Mouse (Mus musculus) skeletal muscle tissue, adult 2 months (tissue): ENCODE measurements around the gene Gm4553.
"Not testable (repeated sequence)": the region's sequence is repeated elsewhere in the genome, so short reads cannot be mapped to it uniquely, and the experiment has no call there.

Experiments
- DNase-seq: peaks from one replicate; pipeline ENCODE4 v3.0.0-alpha.2; 2012; ENCODE audit warnings: low read depth, low spot score

The Gm4553 gene

DNA sequence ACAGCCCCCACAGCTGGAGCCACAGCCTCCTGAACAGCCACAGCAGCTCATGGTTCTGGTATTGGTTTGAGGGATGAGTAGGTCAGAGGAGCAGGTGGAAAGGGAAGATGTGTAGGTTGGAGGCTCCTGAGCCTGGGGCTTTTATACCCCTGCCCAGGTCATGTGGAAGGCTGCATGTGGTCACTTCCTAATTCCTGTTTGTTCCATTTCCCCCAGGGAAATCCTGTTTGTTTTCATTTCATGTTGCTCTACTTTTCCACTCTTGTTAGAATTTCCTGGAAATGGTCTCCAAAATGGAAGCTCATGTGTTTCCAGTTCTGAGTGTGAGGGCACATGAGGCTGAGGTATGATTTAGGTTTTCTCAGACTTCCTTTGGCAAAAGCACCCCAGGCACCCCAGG, at the start of gene Gm4553:
Gm4553 (minus strand) TSS at position 101 of the 400 bp plus-strand sequence.
- not testable (repeated sequence) for DNase-seq

DNA sequence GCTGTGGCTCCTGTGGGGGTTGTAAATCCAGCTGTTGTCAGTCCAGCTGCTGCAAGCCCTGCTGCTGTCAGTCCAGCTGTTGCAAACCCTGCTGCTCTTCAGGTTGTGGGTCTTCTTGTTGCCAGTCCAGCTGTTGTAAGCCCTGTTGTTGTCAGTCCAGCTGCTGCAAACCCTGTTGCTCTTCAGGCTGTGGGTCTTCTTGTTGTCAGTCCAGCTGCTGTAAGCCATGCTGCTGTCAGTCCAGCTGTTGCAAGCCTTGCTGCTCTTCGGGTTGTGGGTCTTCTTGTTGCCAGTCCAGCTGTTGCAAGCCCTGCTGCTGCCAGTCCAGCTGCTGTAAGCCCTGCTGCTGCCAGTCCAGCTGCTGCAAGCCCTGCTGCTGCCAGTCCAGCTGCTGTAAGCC, 46.6 kb upstream of the Gm4553 start:
- not testable (repeated sequence) for DNase-seq

DNA sequence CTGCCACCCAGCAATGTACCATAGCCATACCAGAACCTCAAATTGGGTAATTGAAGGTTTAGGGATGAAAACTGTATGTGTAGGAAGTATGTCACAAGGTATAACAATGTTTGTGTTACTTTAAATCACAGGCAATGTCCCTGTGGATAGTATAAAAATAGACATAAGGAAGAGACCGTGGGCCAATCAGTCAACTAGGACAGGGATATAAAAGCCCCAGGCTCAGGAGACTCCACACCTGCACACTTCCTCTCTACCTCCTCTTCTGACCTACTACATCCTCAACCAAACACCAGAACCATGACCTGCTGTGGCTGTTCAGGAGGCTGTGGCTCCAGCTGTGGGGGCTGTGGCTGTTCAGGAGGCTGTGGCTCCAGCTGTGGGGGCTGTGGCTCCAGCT, 46.0 kb upstream of the Gm4553 start, which contains the start of gene Gm7579:
Gm7579 (plus strand) TSS at position 301 of the 400 bp plus-strand sequence.
- DNase-seq: no peak

DNA sequence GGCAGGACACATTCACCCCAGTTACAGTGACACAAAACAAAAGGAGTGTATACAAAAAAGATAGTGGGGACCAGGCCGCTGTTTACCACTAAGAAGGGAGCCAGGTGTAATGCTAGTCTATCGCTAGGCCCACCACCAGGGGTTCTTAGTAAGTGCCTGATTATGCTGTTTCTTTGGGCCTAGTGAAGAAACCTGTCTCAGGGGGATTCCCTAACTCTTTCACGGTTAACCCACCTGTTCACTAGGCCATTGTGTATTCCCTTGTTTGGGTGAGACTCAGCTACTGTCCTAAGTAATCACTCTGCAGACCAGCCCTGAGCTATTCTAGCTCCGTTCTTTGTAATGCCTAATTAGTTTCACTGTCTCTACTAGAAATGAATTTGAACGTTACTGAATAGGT, 41.4 kb upstream of the Gm4553 start:
- not testable (repeated sequence) for DNase-seq

DNA sequence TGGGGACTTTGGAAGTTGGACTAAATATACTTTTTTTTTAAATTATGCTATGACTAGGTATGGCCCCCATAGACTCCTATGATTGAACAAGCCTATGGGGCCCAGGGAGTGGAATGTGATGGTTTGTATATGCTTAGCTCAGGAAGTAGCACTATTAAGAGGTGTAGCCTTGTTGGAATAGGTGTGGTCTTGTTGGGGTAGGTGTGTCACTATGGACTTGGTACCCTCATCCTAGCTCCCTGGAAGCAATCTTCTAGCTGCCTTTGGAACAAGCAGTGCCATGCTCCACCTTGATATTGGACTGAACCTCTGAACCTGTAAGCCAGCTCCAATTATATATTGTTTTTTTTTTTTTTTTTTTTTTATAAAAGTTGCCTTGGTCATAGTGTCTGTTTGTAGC, 39.9 kb upstream of the Gm4553 start:
- DNase-seq: no peak

DNA sequence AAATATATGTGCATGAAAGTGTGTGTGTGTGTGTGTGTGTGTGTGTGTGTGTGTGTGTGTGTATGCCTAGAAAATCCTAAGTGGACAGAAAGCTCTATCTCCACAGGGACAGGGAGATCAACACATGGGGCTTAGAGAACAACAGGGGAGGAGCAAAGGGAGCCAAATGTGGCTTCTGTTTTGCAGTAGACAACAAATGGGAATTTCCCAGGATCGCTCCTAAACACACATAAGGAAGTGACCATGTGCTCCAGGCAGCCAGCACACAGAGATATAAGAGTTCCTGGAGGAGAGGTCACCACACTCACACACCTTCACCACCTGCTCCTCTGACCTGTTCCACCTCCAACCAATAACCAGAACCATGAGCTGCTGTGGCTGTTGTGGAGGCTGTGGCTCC, 35.5 kb upstream of the Gm4553 start, which contains the start of gene Krtap5-3:
Krtap5-3 (plus strand) TSS at position 301 of the 400 bp plus-strand sequence.
- no peak for DNase-seq

DNA sequence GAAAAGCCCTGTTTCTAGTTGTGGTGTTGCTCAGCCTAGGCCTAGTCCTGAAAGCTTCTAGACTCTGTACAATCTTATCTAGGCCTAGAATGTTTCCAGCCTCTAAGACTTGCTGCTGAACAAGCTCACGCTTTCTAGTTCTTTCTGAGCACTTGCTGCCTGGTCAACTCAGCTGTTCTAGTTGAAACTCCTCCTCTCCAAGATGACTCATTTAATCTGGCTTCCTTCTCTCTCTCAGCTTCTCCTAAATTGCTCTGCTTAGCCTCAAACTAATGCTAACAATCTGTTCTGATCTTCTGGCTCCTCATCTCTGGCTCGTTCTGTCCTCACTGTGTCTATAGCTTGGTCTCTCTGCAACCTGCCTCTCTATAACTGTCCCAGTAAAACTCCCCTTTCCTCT, 33.2 kb upstream of the Gm4553 start:
- DNase-seq: no peak

DNA sequence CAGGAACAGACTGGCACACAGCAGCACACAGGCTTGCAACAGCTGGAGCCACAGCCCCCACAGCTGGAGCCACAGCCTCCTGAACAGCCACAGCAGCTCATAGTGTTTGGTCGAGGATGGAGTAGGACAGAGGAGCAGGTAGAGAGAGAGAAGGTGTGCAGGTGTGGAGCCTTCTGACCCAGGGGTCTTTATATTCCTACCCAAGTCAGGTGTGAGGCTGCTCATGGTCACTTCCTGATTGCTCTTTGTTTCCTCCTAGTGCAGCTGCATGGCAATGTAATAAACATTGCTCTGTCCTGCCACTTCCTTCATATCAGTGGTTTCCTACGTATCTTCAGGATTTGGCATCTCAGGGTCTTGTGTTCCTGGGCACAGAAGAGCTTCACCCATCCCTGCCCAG, 24.8 kb upstream of the Gm4553 start, which contains the start of gene Gm10153:
Gm10153 (minus strand) TSS at position 101 of the 400 bp plus-strand sequence.
- no peak for DNase-seq

DNA sequence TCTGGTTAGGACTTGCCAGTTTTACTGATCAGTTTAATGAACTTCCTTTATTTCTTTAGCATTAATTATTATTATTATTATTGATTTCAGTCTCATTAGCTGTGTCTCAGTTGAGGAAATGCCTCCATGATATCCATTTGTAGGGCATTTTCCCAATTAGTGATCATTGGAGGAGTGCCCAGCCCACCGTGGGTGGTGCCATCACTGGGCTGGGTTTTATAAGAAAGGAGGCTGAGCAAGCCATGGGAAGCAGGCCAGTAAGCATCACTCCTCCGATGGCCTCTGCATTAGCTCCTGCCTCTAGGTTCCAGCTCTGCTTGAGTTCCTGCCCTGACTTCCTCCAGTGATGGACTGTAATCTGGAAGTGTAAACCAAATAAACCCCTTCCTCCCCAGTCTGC, 22.6 kb upstream of the Gm4553 start:
- DNase-seq: no peak

DNA sequence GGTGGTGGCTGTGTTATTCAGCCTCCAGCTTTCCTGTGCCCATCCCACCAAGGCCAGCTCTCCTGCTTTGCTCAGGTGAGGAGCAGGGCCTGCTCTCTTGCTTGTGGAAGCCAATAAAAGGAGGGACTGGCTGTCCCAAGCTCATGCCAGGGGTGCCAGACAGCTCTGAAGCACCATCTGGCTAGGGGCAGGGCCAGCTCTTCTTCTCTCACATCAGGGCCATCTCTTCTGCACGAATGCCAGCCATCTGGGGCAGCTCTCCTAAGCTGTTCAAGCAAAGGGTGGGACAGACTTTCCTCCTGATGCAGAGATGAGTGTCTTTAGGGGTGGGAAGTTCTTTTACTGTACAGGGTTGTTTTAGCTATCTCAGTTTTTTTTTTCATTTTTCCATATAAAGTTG, 15.5 kb upstream of the Gm4553 start:
- DNase-seq: no peak

DNA sequence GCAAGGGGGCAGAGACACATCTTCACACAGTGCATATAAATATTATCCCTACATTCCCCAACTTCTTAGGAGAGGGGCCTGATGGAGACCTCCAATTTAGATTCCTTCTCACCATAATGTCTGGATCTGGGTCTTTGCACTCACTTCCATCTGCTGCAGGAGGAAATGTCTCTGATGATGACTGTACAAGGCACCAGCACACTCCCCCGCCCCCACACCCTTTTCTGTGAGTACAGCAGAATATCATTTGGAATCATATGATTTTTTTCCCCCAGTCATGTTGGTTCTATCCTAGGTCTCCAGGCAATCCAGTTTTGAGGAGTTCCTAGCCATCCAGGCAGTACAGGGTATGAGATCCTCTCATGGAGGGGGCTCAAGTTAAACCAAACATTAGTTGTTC, 13.1 kb upstream of the Gm4553 start:
- no peak for DNase-seq

DNA sequence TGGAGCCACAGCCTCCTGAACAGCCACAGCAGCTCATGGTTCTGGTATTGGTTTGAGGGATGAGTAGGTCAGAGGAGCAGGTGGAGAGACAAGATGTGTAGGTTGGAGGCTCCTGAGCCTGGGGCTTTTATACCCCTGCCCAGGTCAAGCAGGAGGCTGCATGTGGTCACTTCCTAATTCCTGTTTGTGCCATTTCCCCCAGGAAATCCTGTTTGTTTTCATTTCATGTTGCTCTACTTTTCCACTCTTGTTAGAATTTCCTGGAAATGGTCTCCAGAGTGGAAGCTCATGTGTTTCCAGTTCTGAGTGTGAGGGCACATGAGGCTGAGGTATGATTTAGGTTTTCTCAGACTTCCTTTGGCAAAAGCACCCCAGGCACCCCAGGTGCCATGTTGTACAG, 10.4 kb upstream of the Gm4553 start, which contains the start of gene Krtap5-2:
Krtap5-2 (minus strand) TSS at position 101 of the 400 bp plus-strand sequence.
- DNase-seq: not testable (repeated sequence)

DNA sequence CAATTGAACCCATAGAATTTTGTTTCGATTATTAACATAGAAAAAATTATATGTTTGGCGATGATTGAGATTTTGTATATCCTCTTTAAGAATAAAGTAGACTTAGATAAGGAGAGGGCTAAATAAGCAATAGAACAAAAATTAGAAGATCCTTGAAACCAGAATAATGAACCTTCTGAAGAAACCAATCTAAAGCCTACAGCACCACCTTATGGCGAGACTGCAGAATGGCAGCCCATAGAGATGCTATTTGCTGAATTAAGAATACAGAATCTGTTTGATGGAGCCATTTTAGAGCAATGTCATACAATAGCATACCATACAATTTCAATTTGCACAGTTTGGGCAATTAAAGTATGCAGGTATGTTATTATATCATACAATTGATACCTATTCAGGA, 4.3 kb upstream of the Gm4553 start:
- DNase-seq: no peak

DNA sequence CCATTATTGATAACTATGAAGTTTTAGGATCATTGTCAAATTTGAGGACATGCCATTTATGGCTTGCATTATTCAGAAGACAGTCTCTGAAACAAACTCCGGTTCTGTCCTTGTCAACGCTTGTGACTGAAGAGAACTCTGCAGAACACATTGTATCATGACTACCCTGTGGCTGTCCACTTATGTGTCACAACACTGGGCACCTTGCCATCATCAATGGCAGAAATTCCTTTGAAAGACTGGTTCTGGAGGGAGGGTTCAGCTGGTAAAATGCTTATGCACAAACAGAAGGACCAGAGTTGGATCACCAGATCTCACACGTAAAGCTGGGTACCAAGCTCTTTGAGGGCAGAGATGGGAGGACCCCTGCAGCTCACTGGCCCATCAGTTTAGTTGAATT, 6.2 kb downstream of the Gm4553 start:
- DNase-seq: no peak

DNA sequence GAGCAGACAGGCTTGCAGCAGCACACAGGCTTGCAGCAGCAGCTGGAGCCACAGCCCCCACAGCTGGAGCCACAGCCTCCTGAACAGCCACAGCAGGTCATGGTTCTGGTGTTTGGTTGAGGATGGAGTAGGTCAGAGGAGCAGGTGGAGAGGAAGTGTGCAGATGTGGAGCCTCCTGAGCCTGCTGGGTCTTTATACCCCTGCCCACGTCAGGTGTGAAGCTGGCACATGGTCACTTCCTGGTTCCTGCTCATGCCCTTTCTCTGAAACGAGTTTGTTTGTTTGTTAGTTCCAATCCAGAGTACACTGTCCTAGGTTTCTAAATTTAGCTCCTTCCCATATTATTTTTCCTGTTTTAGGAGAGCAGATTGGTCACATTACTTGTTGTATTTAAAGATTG, 8.5 kb downstream of the Gm4553 start, which contains the start of gene Gm29735:
Gm29735 (minus strand) TSS at position 101 of the 400 bp plus-strand sequence.
- not testable (repeated sequence) for DNase-seq

DNA sequence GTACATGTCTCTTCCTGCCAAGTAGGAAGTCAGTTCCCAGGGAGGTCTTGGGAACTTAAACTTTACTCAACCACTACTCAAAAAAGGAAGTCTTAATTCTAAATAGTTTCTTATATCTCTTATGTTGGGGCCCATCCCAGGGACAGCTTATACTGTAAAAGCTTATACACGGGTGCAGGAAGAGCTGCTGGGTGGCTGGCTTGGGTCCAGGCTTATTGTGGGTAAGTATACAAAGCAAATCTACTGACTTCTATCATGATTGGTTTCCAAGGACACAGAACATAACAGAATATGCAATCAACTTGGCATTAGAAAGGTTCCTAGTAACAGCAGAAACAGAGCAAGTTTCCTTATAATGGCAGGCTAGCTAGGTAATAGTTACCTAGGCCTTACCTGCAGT, 10.2 kb downstream of the Gm4553 start:
- no peak for DNase-seq

DNA sequence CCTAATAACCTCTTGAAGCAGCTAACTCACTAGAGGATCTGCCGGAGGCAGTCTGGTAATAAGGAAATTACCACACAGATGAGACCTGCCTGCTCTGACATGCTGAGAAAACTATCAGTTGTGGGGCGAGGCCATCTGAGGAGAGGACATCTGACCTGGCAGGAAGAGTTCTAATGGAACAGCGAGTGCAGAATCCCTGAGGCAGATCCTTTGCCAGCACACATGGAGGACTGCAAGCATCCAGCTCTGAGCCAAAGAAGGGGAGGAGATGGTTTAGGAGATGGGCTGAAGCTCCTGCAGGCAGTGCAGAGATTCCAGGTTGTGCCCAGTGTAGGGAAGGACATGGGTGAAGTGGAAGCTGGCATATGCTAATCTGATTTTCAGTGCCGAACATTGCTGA, 13.3 kb downstream of the Gm4553 start:
- DNase-seq: no peak

DNA sequence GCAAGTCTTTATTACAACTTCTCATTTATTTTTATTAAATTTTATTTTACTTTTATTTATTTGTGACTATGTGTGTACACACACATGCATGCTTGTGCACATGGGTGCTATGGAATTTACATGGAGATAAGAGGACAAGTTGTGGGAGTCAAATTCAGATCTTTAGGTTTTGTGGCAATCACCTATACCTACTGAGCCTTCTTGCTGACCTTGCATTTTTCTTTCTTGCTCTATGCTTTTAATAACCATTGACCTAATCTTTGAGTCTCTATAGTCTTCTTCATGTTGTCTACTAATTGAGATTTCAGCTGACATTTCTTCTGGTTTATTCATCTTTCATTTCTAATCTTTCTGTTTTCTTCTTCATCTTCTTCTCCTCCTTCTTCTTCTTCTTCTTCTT, 16.9 kb downstream of the Gm4553 start:
- DNase-seq: no peak

DNA sequence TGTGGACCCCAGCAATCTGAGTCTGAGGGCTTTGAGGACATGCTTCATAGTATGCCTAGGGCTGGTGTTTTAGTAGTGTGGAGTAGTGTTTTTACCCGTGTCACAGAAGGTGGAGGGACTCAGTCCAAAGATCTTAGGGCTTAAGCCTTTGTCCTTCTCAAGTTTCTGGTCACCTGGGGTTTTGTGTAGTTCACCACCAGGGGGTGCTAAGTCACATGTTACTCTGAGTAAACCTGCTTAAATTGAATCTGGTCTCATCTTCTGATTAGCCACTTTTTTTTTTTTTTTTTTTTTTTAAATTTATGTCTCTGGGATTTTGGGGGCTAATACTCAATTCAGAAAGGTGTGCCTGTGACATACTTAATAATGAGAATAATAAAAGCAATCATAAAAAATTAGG, 19.5 kb downstream of the Gm4553 start:
- peak; percentile 25 for DNase-seq

DNA sequence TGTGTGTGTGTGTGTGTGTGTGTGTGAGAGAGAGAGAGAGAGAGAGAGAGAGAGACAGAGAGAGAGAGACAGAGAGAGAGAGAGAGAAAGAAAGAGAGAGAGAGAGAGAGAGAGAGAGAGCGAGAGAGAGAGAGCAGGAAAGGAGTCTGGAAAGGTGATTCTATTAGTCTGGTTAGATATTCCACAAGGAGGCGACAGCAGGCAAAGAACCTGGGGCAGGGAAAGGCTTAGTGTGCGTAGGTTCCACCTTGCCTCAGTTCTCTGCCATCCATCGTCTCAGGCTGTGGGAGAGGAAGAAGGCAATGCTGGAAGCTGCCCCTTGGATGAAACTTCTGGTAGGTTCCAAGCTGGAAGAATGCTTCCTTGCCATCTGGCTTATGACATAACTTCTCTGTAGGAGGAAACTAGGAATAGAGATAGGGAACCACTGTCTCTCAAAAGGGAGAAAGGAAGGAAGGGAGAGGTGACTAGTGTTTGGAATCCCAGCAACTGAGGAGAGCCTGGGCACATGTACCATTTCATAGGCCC, 20.1 kb downstream of the Gm4553 start:
- no peak for DNase-seq

DNA sequence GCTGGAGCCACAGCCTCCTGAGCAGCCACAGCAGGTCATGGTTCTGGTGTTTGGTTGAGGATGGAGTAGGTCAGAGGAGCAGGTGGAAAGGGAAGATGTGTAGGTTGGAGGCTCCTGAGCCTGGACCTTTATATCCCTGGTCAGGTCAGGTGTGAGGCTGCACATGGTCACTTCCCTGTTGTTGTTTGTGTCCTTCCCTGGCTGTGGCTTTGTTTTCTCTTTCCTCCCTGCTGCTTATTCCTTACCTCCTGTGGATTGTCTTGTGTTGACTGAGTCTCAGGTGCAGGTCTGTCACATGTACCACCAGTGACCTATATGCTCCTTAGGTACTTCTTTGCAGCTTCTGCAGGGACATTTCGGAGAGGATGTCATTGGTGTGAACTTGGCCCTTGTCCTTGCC, 21.0 kb downstream of the Gm4553 start, which contains the start of gene Gm45337:
Gm45337 (minus strand) TSS at position 101 of the 400 bp plus-strand sequence.
- no peak for DNase-seq

DNA sequence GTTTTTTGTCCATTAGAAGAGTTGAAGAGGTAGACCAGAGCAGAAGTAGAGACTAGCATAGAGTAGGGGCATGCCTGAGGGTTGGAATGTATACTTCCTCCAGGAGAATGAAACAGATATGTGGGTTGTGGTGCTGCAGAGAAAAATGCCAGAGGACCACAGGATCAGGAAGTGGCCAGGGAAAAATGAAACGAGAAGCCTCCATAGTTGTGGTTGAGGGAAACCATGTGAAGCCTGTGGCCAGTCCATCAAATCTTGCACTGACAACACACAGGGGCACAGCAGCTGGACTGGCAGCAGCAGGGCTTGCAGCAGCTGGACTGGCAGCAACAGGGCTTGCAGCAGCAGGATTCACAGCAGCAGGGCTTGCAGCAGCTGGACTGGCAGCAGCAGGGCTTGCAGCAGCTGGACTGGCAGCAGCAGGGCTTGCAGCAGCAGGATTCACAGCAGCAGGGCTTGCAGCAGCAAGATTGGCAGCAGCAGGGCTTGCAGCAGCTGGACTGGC, 22.0 kb downstream of the Gm4553 start:
- DNase-seq: not testable (repeated sequence)

DNA sequence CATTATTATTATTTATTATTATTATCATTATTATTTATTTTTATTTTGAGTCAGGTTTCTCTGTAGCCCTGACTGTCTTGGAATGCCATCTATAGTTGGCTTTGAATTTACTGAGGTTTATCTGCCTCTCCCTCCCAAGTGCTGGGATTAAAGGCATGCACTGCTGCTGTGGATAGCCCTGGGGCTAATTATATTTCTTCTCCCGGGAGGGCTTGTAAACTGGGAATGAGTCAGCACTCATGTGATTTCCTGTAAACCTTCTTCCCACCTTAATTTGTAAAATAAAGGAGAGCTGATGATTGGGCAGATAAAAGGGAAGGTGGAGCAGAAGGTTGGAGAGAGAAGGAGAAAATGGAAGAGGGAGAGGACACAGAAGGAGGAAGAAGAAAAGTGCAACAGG, 24.8 kb downstream of the Gm4553 start:
- DNase-seq: no peak
